Mouse (Mus musculus) CH12F3 (cell line): Measurements from ENCODE around the gene Galnt13.
"Not testable (repeated sequence)": the region's sequence is repeated elsewhere in the genome, so short reads cannot be mapped to it uniquely, and the experiment has no call there.

Experiments
- in situ Hi-C: fragments of 300-500 bp; cut with MboI; formaldehyde crosslinking; loops from 2 replicates; pipeline ENCODE4 v1.14.3; 2020; ENCODE audit warnings: low sequenced_read_pairs

Gene Galnt13

GRCm38 (mm10) chr2:54435937-54436735 is at the start of gene Galnt13:
Gene Galnt13, plus strand, starts transcription at chr2:54436317.
- in situ Hi-C loops, result no loop called here

GRCm38 (mm10) chr2:54431060-54431459 is 5.1 kb upstream of the Galnt13 start:
- in situ Hi-C loops, result no loop called here

- in situ Hi-C loops, result no loop called here
These were observed 737 bp upstream of the Galnt13 start for GRCm38 (mm10) chr2:54435380-54435779.

GRCm38 (mm10) chr2:54436736-54437500 is 801 bp downstream of the Galnt13 start:
- in situ Hi-C loops, result no loop called here

- in situ Hi-C loops, result no loop called here
These were observed 1.3 kb downstream of the Galnt13 start for GRCm38 (mm10) chr2:54437501-54437830.

GRCm38 (mm10) chr2:54442734-54443500 is 6.8 kb downstream of the Galnt13 start:
- in situ Hi-C loops, result no loop called here

GRCm38 (mm10) chr2:54483426-54483825 is 47.3 kb downstream of the Galnt13 start:
- in situ Hi-C loops, result no loop called here

- in situ Hi-C loops, result no loop called here
These were observed 86.9 kb downstream of the Galnt13 start for GRCm38 (mm10) chr2:54522989-54523388.

GRCm38 (mm10) chr2:54527073-54527472 is 91.0 kb downstream of the Galnt13 start:
- in situ Hi-C loops, result no loop called here

- in situ Hi-C loops, result no loop called here
These were observed 122.4 kb downstream of the Galnt13 start for GRCm38 (mm10) chr2:54558357-54559153.

- in situ Hi-C loops, result no loop called here
These were observed 129.0 kb downstream of the Galnt13 start for GRCm38 (mm10) chr2:54565068-54565467.

GRCm38 (mm10) chr2:54567186-54567585 is 131.1 kb downstream of the Galnt13 start:
- in situ Hi-C loops, result no loop called here

- in situ Hi-C loops, result no loop called here
These were observed 131.5 kb downstream of the Galnt13 start for GRCm38 (mm10) chr2:54567632-54568031.

GRCm38 (mm10) chr2:54713817-54714216 is 277.7 kb downstream of the Galnt13 start:
- in situ Hi-C loops, result not testable (repeated sequence)

GRCm38 (mm10) chr2:54751232-54751631 is 315.1 kb downstream of the Galnt13 start:
- in situ Hi-C loops, result no loop called here

GRCm38 (mm10) chr2:54759781-54760180 is 323.7 kb downstream of the Galnt13 start:
- in situ Hi-C loops, result no loop called here

GRCm38 (mm10) chr2:54778790-54779273 is 342.7 kb downstream of the Galnt13 start:
- in situ Hi-C loops, result no loop called here

GRCm38 (mm10) chr2:54813670-54814256 is 377.6 kb downstream of the Galnt13 start:
- in situ Hi-C loops, result no loop called here

GRCm38 (mm10) chr2:54841245-54841644 is 405.1 kb downstream of the Galnt13 start:
- in situ Hi-C loops, result no loop called here
